Mouse (Mus musculus): ENCODE results near the gene Fabp1. TPM values are rescaled to one million over a fixed set of nuclear protein-coding genes. Genes with fewer than 3 reads are reported as not detected.

Gene Fabp1
- not detected for total RNA-seq (2021)
- long read RNA-seq, experiment 1: 0 reads
- long read RNA-seq, experiment 2: 0 reads

DNA sequence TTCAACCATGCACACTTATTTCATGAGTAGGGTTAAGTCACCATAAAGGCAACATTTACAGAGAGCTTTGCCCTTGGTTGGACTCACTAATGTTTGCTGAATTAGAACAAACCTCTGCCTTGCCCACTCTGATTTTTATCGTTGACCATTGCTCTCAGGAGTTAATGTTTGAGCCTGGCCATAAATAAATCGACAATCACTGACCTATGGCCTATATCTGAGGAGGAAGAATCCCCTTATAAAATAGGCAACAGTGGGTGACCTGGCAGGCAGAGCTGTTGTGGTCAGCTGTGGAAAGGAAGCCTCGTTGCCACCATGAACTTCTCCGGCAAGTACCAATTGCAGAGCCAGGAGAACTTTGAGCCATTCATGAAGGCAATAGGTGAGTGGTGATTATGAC is at the start of gene Fabp1:
Gene Fabp1 (plus strand): TSS at position 216 of the 400 bp plus-strand sequence.
- no peak for TF ChIP-seq CTCF (conservative IDR thresholded peaks at IDR 0.05)
- no peak within 1 kb of the TSS for H3K4me3 ChIP-seq
- DNase-seq (ENCODE audit: low spot score in 2 of 2): no peak
- no peak within 1 kb of the TSS for H3K27ac ChIP-seq

DNA sequence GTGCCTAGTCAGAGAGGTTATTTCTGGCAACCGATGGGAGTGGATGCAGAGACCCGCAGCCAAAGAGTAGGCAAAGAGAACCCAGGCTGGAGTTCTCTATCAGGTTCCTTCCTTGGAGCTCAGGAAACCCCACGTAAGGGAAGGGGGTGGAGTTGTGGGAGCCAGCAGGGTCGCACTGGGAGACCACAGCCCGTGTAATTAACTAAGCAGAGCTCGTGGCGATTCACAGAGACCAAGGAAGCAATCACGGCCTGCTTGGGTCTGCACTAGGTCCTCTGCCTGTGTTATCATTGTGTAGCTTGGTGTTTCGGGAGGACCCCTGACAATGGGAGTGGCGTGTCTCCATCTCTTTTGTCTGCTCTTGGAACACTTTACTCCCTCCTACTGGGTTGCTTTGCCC is 48.5 kb upstream of the Fabp1 start:
- no peak for TF ChIP-seq CTCF (conservative IDR thresholded peaks at IDR 0.05)
- H3K27ac ChIP-seq: no peak overlapping the region
- DNase-seq (ENCODE audit: low spot score in 2 of 2): no peak
- H3K4me3 ChIP-seq: no peak overlapping the region

DNA sequence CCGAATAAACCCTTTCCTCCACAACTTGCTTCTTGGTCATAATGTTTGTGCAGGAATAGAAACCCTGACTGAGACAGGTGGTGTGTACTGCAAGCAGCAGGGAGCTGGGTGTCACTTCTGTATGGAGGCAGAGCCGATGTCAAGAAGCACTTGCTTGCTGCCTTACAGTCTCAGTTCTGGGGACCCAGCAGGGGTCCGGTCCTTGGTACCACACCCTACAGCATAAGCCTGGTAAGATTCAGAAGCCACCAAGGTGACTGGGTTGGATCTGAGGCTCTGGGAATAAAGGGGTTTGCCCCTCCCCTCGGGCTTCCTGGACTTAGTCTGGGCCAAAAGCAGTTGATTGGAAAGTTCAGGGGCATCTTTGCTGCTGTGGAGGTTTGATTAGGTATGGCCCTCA is 46.1 kb upstream of the Fabp1 start:
- Histone ChIP-seq H3K27ac (no peak overlapping the region), H3K4me3 (no peak overlapping the region)
- TF ChIP-seq CTCF (conservative IDR thresholded peaks at IDR 0.05): no peak
- no peak for DNase-seq (ENCODE audit: low spot score in 2 of 2)

DNA sequence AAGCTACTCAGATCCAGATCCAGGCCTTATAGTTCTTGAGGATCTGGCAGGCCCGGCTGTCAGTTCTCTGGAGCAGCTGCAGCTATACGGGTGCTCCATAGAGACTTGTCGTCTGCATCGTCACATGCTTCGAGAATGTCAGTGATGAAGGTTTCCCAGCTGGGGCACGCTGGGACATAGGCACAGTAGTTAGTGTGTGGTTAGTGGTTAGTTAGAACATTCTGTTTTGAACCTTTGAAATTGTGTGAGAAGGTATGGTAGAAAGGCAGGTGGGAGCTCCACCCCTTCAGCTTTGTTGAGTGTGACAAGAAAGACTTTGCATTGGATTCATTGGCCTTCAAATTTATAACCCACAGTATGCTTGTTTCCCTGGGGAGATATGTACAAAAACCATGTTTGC is 44.8 kb upstream of the Fabp1 start:
- Histone ChIP-seq H3K4me3 (no peak overlapping the region), H3K27ac (no peak overlapping the region)
- DNase-seq (ENCODE audit: low spot score in 2 of 2): no peak
- no peak for TF ChIP-seq CTCF (conservative IDR thresholded peaks at IDR 0.05)

DNA sequence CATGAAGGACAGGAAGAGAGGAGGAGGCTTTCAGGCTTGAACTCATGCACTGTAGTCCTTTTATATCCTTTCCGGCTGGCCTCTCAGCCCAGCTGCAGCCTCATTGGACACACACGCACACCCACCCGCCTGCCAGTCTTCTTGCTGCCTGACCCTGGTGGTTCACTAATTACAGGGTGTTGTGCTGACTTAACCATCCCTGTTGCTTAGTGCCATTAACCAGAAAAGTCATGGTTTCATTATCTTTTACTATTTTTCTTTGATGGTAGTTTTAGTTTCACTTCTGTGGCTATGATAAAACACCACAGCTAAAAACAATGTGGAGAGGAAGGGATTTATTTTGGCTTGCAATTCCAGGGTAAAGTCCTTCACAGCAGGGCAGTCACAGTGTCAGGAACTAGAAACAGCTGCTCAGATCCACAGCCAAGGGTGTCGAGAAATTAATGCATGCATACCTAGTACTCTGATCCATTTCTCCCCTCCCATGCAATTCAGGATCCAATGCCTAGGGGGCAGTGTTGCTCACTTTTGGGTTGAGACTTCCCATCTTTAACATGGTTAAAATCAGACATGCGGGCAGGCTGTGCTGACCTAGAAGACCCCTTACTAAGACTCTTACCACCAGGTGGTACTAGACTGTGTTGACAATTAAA is 42.8 kb upstream of the Fabp1 start:
- Histone ChIP-seq H3K4me3 (no peak overlapping the region), H3K27ac (no peak overlapping the region)
- no peak for DNase-seq (ENCODE audit: low spot score in 2 of 2)
- peak; percentile 65 for TF ChIP-seq CTCF (conservative IDR thresholded peaks at IDR 0.05)

DNA sequence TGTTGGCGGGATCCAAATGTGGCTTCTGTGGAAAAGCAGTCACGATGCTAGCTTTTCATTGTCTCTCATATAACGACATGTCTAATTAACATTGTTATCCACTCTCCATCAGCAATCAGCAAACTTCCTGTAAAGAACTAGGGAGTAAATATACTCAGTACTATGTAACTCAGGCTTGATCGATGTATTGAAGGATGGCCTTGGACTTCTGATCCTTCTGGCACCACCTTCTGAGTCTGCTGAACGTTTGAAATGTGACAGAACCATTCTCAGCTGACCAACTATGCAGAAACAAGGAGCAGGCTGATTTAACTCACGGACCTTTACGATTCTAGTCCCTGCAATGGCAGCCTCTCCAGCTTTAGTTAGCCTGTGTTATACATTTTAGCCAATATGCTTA is 38.3 kb upstream of the Fabp1 start:
- no peak for DNase-seq (ENCODE audit: low spot score in 2 of 2)
- no peak for TF ChIP-seq CTCF (conservative IDR thresholded peaks at IDR 0.05)
- Histone ChIP-seq H3K4me3 (no peak overlapping the region), H3K27ac (no peak overlapping the region)

DNA sequence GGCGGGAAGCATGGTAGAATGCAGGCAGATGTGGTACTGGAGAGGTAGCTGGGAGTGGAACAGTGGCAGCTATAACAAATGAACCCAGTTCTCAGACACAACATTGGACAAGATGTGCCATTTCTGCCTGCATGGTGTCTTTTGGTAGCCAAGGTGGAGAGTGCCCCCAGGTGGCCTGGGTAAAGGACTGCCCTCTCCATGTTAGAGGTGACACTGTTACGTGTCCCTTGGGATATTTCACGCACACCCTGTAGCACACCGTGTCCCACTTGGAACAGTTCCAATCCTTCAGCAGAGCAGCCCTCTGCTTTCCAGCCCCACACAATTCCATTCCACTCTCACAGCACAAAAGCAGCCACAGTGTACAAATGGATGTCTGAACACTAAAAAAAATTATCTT is 37.4 kb upstream of the Fabp1 start:
- H3K4me3 ChIP-seq: no peak overlapping the region
- no peak for DNase-seq (ENCODE audit: low spot score in 2 of 2)
- H3K27ac ChIP-seq: no peak overlapping the region
- peak; percentile 51 for TF ChIP-seq CTCF (conservative IDR thresholded peaks at IDR 0.05)

DNA sequence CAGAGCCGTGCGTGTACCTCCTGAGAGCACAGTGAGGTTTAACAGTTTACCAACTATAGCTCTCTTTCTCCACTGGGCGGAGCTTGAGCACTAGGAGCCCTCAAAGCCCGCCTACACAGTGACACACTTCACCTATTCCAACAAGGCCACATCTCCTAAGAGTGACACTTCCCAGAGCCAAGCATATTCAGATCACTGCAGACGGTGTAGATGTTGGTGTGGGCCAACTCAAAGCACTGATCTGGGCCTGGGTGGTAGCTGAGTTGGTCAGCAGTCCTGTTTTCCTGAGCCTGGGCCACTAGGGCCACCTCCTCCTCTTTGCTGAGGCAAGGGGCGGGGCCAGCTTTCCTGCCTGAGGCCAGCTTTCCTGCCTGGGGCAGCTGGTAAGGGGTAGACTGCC is 35.2 kb upstream of the Fabp1 start:
- Histone ChIP-seq H3K27ac (no peak overlapping the region), H3K4me3 (no peak overlapping the region)
- no peak for DNase-seq (ENCODE audit: low spot score in 2 of 2)
- TF ChIP-seq CTCF (conservative IDR thresholded peaks at IDR 0.05): no peak

DNA sequence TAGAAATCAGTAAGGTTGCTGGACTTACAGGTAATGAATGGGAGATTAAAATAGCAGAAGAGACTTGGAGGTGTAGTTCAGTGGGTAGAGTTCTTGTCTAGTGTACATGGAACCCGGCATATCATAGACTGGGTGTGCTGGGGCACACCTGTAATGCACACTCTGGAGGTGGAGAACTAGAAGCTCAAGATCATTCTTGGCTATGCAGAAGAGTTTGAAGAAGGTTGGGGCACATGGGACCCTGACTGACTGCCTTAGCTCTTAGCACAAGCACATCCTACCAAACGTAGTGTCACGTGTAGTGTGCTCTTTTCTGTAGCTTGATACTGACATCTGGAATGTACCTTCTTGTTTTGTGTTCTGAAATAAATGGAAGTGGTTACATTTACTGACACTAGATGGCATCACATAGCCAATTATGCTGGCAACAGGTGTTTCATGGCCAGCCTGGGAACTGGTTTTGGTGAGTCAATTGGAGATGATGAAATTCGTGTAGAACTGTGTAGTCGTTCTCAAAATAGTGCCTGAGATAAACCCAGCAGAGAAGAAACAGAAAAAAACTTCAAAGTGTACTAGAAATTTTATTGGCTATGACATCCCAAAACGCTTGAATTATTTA is 33.0 kb upstream of the Fabp1 start:
- DNase-seq (ENCODE audit: low spot score in 2 of 2): no peak

DNA sequence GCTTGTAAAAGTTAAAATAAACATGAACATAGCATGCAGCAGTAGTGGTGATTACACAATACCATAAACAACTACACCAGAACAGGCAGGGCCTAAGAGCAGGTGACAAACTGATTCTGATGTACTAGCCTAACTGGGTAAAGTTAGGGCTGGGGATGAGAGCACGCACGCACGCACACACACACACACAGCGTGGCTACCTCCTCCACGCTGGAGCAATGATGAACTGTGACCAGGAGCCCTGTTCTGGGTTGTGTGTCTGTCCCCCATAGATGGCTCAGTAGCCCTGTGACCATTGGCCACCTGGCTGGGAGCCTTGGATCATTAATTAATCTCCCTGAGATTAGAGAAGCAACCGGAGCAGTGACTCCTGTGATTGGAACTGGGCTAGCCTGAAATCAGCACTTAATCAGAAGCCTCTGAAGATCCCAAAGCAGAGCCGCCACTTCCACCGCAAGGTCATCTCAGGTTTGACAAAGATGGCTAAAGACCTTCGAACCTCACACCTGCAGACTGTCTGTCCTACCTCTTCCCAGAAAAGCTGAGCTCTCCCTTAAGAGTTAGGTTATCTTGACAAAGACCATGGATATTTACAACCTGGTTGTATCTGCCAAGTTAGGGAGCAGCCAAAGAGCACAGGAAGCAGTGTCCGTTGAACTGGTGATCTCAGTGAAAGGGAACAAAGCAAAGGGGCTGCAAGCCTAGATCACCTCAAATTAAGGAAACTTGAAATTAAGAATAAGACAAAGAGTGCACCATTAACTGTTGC is 26.6 kb upstream of the Fabp1 start:
- TF ChIP-seq CTCF (conservative IDR thresholded peaks at IDR 0.05): no peak
- H3K27ac ChIP-seq: no peak overlapping the region
- no peak for DNase-seq (ENCODE audit: low spot score in 2 of 2)
- no peak overlapping the region for H3K4me3 ChIP-seq

More for the DNA sequence above, 33.0 kb upstream of the Fabp1 start:
- TF ChIP-seq CTCF (conservative IDR thresholded peaks at IDR 0.05): peak; percentile 86
- no peak overlapping the region for H3K27ac ChIP-seq
- no peak overlapping the region for H3K4me3 ChIP-seq

DNA sequence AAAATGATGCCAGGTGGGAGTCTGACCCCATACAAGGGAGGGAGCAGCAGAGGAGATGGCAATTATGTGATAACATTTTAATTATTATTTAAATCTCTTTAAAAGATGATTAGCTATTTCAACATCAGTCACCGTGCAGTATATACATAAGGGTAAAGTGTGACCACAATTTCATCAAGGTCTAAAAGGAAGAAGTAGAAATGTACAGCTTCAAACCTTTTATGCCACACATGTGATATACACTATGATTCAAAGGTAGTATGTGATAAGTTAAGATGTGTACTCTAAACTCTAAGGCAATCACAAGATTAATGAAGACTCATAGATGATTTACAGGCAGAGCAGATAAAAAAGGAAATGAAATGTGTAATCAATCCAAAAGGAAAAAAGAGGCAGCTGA is 19.0 kb upstream of the Fabp1 start:
- no peak overlapping the region for H3K4me3 ChIP-seq
- DNase-seq (ENCODE audit: low spot score in 2 of 2): no peak
- TF ChIP-seq CTCF (conservative IDR thresholded peaks at IDR 0.05): no peak
- no peak overlapping the region for H3K27ac ChIP-seq

DNA sequence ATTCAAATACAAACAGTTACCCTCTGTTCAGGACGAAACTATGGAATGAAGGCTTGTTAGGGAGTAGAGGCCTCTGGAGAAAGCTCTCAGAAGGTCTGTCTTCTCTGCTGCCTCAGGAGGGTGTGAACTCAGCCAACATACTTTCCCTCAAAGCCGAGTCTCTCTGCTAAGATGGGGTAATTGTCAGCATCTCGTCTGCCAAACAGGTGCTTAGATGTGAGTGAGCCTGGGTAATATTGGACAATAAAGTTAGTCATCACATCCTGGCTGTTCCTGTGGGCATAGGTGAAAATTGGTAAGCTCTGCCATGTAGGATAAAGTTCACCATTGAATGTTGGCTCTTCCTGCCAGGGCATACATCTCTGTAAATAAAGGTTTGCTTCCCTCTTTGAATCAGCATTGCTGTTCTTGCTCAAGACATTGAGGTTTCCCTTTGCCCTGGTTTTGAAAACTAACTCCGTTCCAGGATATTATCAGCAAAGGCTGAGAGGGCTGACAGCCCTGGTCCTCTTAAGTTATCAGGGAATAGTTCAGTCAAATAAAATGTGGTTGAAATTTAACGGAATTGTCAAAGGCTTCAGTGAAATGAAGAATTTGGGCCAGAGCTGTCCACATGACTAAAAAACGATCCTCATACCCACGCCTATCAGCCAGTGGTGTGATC is 14.6 kb upstream of the Fabp1 start:
- DNase-seq (ENCODE audit: low spot score in 2 of 2): no peak
- TF ChIP-seq CTCF (conservative IDR thresholded peaks at IDR 0.05): no peak
- Histone ChIP-seq H3K27ac (no peak overlapping the region), H3K4me3 (no peak overlapping the region)

DNA sequence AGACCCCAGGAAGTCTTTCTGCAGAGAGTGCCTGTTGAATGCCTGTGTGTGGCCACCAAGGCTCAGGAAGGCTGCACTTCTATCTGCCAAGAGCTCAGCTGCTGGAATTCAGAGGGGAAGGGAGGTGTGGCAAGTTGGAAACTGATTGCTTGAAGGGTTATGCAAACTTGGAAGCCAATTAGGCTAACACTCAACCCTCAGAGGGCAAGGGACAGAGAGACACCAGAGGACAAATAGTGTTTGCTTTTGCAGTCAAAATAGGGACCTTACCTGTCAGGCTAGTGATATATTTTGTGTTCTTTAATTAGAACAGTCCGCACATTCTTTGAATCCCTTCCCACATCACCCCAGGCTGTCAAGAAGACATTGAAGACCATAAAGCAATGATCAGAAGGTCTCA is 10.0 kb upstream of the Fabp1 start:
- H3K4me3 ChIP-seq: no peak overlapping the region
- no peak for TF ChIP-seq CTCF (conservative IDR thresholded peaks at IDR 0.05)
- H3K27ac ChIP-seq: no peak overlapping the region
- DNase-seq (ENCODE audit: low spot score in 2 of 2): no peak
